Comparison of ENCODE assay signal across 8 mouse cellular contexts in the genomic region with DNA sequence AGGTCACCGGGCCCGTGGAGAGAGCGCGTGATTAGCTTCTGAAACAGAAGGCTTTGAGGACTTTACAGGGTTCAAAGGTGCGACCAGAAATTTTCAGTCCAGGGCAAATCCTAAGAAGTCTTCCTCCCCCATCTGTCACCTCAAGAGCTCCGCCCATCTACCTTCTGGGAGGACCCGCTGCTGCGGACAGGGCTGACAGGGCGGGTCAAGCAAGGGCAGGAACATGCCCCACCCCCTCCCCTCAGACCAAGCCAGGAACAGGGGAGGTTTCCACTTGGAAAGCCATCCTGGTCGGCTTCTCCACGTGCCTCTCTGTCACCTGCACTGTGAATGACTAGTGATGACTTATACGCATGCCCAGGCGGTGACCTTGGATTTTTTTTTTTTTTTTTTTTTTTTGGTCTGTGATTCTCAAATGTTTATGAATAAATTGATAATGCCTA. TPM values are rescaled to one million over a fixed set of nuclear protein-coding genes. Genes with fewer than 3 reads are reported as not detected.
DNase-seq lines count a peak whose midpoint lies in the region; ATAC-seq and TF ChIP-seq lines count a peak whose summit lies in the region.

No protein-coding gene starts in this region.

- TF ChIP-seq CTCF in lung, adult 2 months (IDR thresholded peaks at IDR 0.05; ENCODE audit: insufficient read depth, low read length) = no peak

- no peak for TF ChIP-seq POLR2A in lung, adult 2 months (IDR thresholded peaks at IDR 0.05; ENCODE audit: borderline replicate concordance, extremely low read depth, low read depth, low read length)

- no peak overlapping the region for H3K9ac ChIP-seq in neural tube, embryonic 15.5 days (replicated peaks)

- intact Hi-C loops in heart, postnatal 10 days (cut with DNase I) = loop anchor here (1.0 kb wide), 1 partner anchor 299 kb away; no protein-coding TSS in a partner anchor

- H3K4me3 ChIP-seq in lung, adult 2 months (replicated peaks; ENCODE audit: extremely low read depth, low read depth, low read length) = no peak overlapping the region
- H3K4me3 ChIP-seq in neural tube, embryonic 15.5 days (replicated peaks) = no peak overlapping the region

- peaks cover 10% of the 10 kb centered on the region for H3K4me1 ChIP-seq in lung, adult 2 months (ENCODE audit: control insufficient read depth, insufficient read depth, low read length)
- peaks cover 22% of the 10 kb centered on the region for H3K4me1 ChIP-seq in neural tube, embryonic 15.5 days

- peak; percentile 4; the same call in 1 of the 2 replicates for ATAC-seq in neural tube, embryonic 15.5 days (ENCODE audit: low FRiP score)
- ATAC-seq in erythroblast, adult 5-6 weeks (replicated peaks; ENCODE audit: low FRiP score, poor library complexity, severe bottlenecking) = no peak
- ATAC-seq in granulocyte monocyte progenitor cell, adult 5-6 weeks (replicated peaks; ENCODE audit: poor library complexity, severe bottlenecking) = no peak

- no peaks in the 10 kb centered on the region for H3K36me3 ChIP-seq in neural tube, embryonic 15.5 days

- 46% methylated on average over 13 of the region's 13 CpGs for WGBS in lung, adult 2 months
- 24% methylated on average over 13 of the region's 13 CpGs for WGBS in neural tube, embryonic 15.5 days

- H3K9me3 ChIP-seq in neural tube, embryonic 15.5 days (replicated peaks) = no peaks in the 10 kb centered on the region

- no peak overlapping the region for H3K27ac ChIP-seq in neural tube, embryonic 15.5 days (replicated peaks)

- H3K27me3 ChIP-seq in neural tube, embryonic 15.5 days (replicated peaks) = no peaks in the 10 kb centered on the region

- peak; percentile 41 for DNase-seq in lung, adult 2 months
- no peak for DNase-seq in lung, postnatal 14 days
- DNase-seq in heart, postnatal 10 days = peak; percentile 76 to 85
- DNase-seq in kidney, postnatal 4 days = peak; percentile 56 to 72
- no peak for DNase-seq in thymus, postnatal 14 days

- H3K4me2 ChIP-seq in neural tube, embryonic 15.5 days = no peak overlapping the region

RNA-seq across cellular contexts. Expression of gene Mab21l3, which starts 43.2 kb away (rescaled TPM):
- polyA plus RNA-seq in lung, adult 2 months (2012; rRNA removed) = 0.19 and 0.53 TPM in 2 replicates
- total RNA-seq in heart, postnatal 10 days (2021) = under 1 TPM in 1 of 2 experiments, not detected in 1; 0.12 TPM
- 0.09 and 0.88 TPM in 2 replicates for polyA plus RNA-seq in neural tube, embryonic 15.5 days (2015; fragmentation: Nextera tagmentation; extraction: Ambion mirVana)
- not detected in 2 replicates for total RNA-seq in erythroblast, adult 5-6 weeks (2015; ENCODE audit: low replicate concordance)
- not detected in 2 replicates for total RNA-seq in erythroblast, adult 5-6 weeks (2017; ENCODE audit: low replicate concordance)
- total RNA-seq in granulocyte monocyte progenitor cell, adult 5-6 weeks (2014; fragmentation: Nextera tagmentation) = not detected in 2 replicates
- total RNA-seq in granulocyte monocyte progenitor cell, adult 5-6 weeks (2017) = 0.05 TPM in 1 of 2 replicates, not detected in the other

Comparison
In these comparisons a context has a peak if more than half of its experiments do, and no peak if none do; other contexts are left out.
1. DNase-seq: peak in lung, adult 2 months (single experiment), heart, postnatal 10 days (2 of 2) and kidney, postnatal 4 days (2 of 2); none in lung, postnatal 14 days (single experiment) and thymus, postnatal 14 days (single experiment).